In the genomic region with DNA sequence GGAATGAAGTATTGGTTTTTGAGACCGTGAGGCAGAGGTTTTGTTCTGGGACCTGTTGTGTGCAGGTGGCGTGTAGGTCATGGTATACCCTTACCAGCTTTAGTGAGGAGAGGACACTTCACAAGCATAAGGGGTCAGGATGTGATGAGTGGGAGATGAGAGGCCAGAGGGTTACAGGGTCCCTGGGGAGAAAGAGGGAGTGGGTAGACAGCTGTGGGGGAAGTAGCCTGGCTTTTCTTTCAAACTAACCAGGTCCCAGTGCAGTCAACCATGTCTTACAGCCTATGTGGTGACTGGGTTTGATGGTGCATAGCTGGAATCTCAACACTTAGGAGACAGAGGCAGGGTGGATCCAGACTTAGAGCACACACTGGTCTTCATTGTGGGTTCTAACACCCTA, we compare ENCODE assay signal across 24 mouse cellular contexts. TPM values are rescaled to one million over a fixed set of nuclear protein-coding genes. Genes with fewer than 3 reads are reported as not detected.
"Had no signal": no experiment of that assay in that cellular context is flagged by ENCODE, and none has a peak within 500 bp of the region (broad histone marks: within the 10 kb centered on the region; RNA-seq: fewer than 3 reads in every experiment).

No protein-coding gene starts in this region.

- DNase-seq: gastrocnemius, postnatal 14 days; gastrocnemius, postnatal 36 days; heart, adult 11 months; heart, adult 2 months; heart, postnatal 14 days; heart, postnatal 36 days; kidney, adult 11 months; kidney, adult 8-10 months; kidney, postnatal 36 days; layer of hippocampus, adult 9-11 months; layer of hippocampus, postnatal 36 days; liver, embryonic 13.5 days had no signal

- H3K4me2 ChIP-seq: heart, embryonic 11.5 days; heart, embryonic 13.5 days; heart, embryonic 15.5 days; hindbrain, embryonic 13.5 days; hindbrain, embryonic 15.5 days; limb, embryonic 13.5 days; limb, embryonic 15.5 days; liver, embryonic 13.5 days; liver, embryonic 15.5 days had no signal

- H3K9me3 ChIP-seq: heart, embryonic 13.5 days; heart, embryonic 15.5 days; hindbrain, embryonic 13.5 days; hindbrain, embryonic 15.5 days; limb, embryonic 13.5 days; limb, embryonic 15.5 days; liver, embryonic 13.5 days; liver, embryonic 15.5 days had no signal

- H3K36me3 ChIP-seq: heart, embryonic 13.5 days; heart, embryonic 15.5 days; limb, embryonic 15.5 days; liver, embryonic 13.5 days; liver, embryonic 15.5 days had no signal

- H3K27me3 ChIP-seq: hindbrain, embryonic 13.5 days; hindbrain, embryonic 15.5 days; limb, embryonic 13.5 days; limb, embryonic 15.5 days had no signal

- H3K4me3 ChIP-seq: heart, adult 2 months; heart, embryonic 13.5 days; heart, embryonic 15.5 days; hindbrain, embryonic 13.5 days; hindbrain, embryonic 15.5 days; limb, embryonic 13.5 days; limb, embryonic 15.5 days; liver, embryonic 13.5 days; liver, embryonic 15.5 days had no signal

- ATAC-seq: hindbrain, postnatal 0 days; intestine, embryonic 16.5 days had no signal

- H3K9ac ChIP-seq: heart, embryonic 13.5 days; heart, embryonic 15.5 days; hindbrain, embryonic 13.5 days; hindbrain, embryonic 15.5 days; limb, embryonic 13.5 days; limb, embryonic 15.5 days; liver, embryonic 13.5 days; liver, embryonic 15.5 days had no signal

- H3K4me1 ChIP-seq: liver, embryonic 13.5 days; liver, embryonic 15.5 days had no signal

- H3K27ac ChIP-seq: heart, adult 2 months; heart, embryonic 13.5 days; heart, embryonic 15.5 days; hindbrain, embryonic 13.5 days; hindbrain, embryonic 15.5 days; hindbrain, postnatal 0 days; kidney, postnatal 0 days; limb, embryonic 13.5 days; limb, embryonic 15.5 days; liver, embryonic 13.5 days; liver, embryonic 15.5 days had no signal

RNA-seq across cellular contexts. Expression of a gene that starts 6.2 kb away (rescaled TPM):
- total RNA-seq: hematopoietic stem cell, adult 5-6 weeks had no signal
